Mouse (Mus musculus): Measurements from ENCODE around the gene Ptprb. TPM values are rescaled to one million over a fixed set of nuclear protein-coding genes. Genes with fewer than 3 reads are reported as not detected.

Gene Ptprb
- polyA plus RNA-seq, 1 experiment from 2014 or later: 1.6 TPM

DNA sequence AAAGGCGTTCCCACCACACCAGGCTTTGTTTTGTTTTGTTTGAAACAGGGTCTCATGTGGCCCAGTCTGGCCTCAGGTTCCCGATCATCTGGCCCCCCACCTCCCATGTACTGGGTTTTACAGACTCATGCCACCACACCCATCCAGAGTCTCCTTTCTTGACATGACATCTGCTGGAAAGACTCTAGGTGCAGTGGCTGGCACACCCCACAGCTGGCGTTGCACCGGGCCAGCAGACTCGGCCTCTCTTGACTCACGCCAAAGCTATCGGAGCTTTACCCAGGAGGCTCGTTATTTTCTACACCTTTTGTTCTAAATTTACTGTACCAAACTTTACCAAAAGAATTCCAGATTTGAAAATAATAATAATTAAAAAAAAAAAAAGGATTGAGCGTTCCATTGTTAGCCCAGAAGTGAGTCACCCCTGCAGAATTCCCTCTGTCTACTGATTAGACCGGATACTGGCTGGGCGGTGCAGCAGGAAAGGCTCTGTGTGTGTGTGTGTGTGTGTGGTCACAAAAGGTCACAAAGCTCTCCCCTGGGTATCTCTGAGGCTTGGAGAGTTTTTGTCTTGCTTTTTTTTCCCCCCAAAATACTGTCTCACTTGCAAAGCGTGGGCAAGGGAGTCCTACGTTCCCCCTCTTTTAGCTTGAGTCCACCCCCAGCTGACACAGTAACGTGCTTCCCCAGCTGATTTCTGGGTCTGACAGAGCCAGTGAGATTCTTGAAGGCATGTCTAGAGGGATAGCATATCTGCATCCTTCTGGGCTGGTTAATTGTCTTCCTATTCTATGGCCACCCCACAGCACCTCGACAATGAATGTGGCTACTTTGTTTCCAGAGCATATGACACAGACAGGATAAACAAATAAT is 8.5 kb upstream of the Ptprb start:
- no peaks in the 10 kb centered on the region for H3K9me3 ChIP-seq (replicated peaks)
- H3K9ac ChIP-seq: no peak overlapping the region
- no peaks in the 10 kb centered on the region for H3K36me3 ChIP-seq (replicated peaks)
- H3K27me3 ChIP-seq: no peaks in the 10 kb centered on the region
- H3K4me3 ChIP-seq (replicated peaks): no peak overlapping the region
- H3K27ac ChIP-seq (replicated peaks): no peak overlapping the region
- 0 out of 2 replicates have a peak, but pooled peaks cover 4% of the 10 kb centered on the region for H3K4me1 ChIP-seq (replicated peaks)
- ATAC-seq (ENCODE audit: insufficient read depth): peak; percentile 17; the same call in 1 of the 2 replicates
- H3K4me2 ChIP-seq: no peak overlapping the region
- 38% methylated on average over 15 of the region's 15 CpGs for WGBS (ENCODE audit: insufficient replicate concordance)

- peak; percentile 52 for ATAC-seq (ENCODE audit: insufficient read depth)
- 0 out of 2 replicates have a peak, but pooled peaks cover 4% of the 10 kb centered on the region for H3K4me1 ChIP-seq (replicated peaks)
Observed at GRCm38 (mm10) chr10:116267434-116267822, 7.9 kb upstream of the Ptprb start.

DNA sequence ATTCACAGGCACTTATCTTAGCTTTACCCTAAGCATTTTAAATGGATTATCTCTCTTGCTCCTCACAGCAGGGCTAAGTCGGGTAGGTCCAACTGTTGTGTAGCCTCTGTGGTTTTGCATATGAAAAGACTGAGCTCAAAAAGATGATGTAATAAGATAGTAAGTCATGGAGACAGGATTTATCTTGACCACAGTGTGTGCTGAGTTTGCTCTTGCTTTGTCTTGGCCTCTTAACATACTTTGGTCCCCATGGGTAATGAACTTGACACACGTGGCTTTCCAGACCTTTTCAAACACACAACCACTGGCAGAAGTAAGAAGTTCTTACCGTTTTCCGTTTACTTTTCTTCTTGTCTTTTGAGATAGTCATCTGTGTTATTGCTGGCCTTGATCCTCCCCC is 7.0 kb upstream of the Ptprb start:
- Histone ChIP-seq H3K27me3 (no peaks in the 10 kb centered on the region), H3K4me2 (no peak overlapping the region), H3K36me3 (replicated peaks) (no peaks in the 10 kb centered on the region), H3K9ac (no peak overlapping the region), H3K27ac (replicated peaks) (no peak overlapping the region), H3K9me3 (replicated peaks) (no peaks in the 10 kb centered on the region), H3K4me3 (replicated peaks) (no peak overlapping the region), H3K4me1 (replicated peaks) (0 out of 2 replicates have a peak, but pooled peaks cover 4% of the 10 kb centered on the region)
- no peak for ATAC-seq (ENCODE audit: insufficient read depth)
- 36% methylated on average over 4 of the region's 4 CpGs for WGBS (ENCODE audit: insufficient replicate concordance)

More at GRCm38 (mm10) chr10:116267434-116267822, 7.9 kb upstream of the Ptprb start:
- no peak overlapping the region for H3K27ac ChIP-seq (replicated peaks)
- no peak overlapping the region for H3K4me3 ChIP-seq (replicated peaks)
- H3K9ac ChIP-seq: no peak overlapping the region
- no peaks in the 10 kb centered on the region for H3K9me3 ChIP-seq (replicated peaks)
- no peaks in the 10 kb centered on the region for H3K36me3 ChIP-seq (replicated peaks)
- WGBS (ENCODE audit: insufficient replicate concordance): 48% methylated on average over 4 of the region's 4 CpGs
- H3K27me3 ChIP-seq: no peaks in the 10 kb centered on the region
- no peak overlapping the region for H3K4me2 ChIP-seq

GRCm38 (mm10) chr10:116270646-116271469 is 4.5 kb upstream of the Ptprb start:
- no peaks in the 10 kb centered on the region for H3K27me3 ChIP-seq

DNA sequence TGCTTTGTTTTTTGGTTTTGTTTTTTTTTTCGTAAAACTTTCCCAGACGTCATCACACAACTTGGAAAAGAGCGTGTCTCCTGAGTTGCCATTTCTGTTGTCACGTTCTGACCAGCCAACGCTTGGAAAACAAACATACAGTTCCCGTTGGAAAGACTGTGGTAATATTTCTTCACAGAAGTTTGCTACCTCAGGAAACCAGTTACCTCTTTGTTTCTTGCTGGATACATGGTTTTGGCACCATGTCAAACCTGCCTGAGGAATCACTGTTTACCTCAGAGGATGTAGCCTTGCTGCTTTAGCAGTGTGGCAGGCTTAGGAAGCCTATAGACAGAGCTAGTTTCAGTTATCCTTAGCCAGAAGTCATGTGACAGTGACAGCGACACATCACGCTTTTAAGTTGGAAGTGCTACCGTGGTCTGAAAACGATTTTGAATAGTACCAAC is 3.8 kb upstream of the Ptprb start:
- no peak overlapping the region for H3K27ac ChIP-seq (replicated peaks)
- H3K4me3 ChIP-seq (replicated peaks): no peak overlapping the region
- H3K9me3 ChIP-seq (replicated peaks): no peaks in the 10 kb centered on the region
- no peaks in the 10 kb centered on the region for H3K27me3 ChIP-seq
- no peak overlapping the region for H3K9ac ChIP-seq
- WGBS (ENCODE audit: insufficient replicate concordance): 61% methylated on average over 10 of the region's 10 CpGs
- 0 out of 2 replicates have a peak, but pooled peaks cover 4% of the 10 kb centered on the region for H3K4me1 ChIP-seq (replicated peaks)
- ATAC-seq (ENCODE audit: insufficient read depth): no peak
- no peaks in the 10 kb centered on the region for H3K36me3 ChIP-seq (replicated peaks)
- no peak overlapping the region for H3K4me2 ChIP-seq

More at GRCm38 (mm10) chr10:116270646-116271469, 4.5 kb upstream of the Ptprb start:
- 55% methylated on average over 12 of the region's 12 CpGs for WGBS (ENCODE audit: insufficient replicate concordance)
- no peaks in the 10 kb centered on the region for H3K9me3 ChIP-seq (replicated peaks)
- H3K4me1 ChIP-seq (replicated peaks): 0 out of 2 replicates have a peak, but pooled peaks cover 4% of the 10 kb centered on the region
- no peak overlapping the region for H3K27ac ChIP-seq (replicated peaks)
- no peak for ATAC-seq (ENCODE audit: insufficient read depth)
- no peak overlapping the region for H3K4me2 ChIP-seq
- H3K4me3 ChIP-seq (replicated peaks): no peak overlapping the region
- H3K9ac ChIP-seq: no peak overlapping the region
- no peaks in the 10 kb centered on the region for H3K36me3 ChIP-seq (replicated peaks)

DNA sequence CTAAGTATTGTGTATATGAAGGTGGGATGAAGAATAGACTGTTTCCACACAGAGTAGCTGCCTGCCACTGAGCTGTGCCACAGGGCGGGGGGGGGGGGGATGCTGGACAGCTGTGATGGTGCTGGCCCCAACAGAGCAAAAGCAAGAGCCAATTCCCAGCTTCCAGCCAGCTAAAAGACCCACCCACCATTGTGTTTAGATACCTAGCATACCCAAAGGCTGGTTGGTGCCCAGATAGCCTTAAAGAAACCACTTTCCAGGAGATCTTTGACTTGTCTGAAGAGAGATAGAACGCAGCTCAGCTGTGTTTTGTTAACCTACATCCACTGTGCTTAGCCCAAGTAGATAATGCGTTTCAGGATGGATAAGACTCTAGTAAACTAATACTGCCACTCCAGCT is 3.2 kb upstream of the Ptprb start:
- Histone ChIP-seq H3K27ac (replicated peaks) (no peak overlapping the region), H3K4me2 (no peak overlapping the region), H3K9me3 (replicated peaks) (no peaks in the 10 kb centered on the region), H3K9ac (no peak overlapping the region), H3K27me3 (no peaks in the 10 kb centered on the region), H3K4me3 (replicated peaks) (no peak overlapping the region), H3K4me1 (replicated peaks) (0 out of 2 replicates have a peak, but pooled peaks cover under 1% of the 10 kb centered on the region), H3K36me3 (replicated peaks) (no peaks in the 10 kb centered on the region)
- ATAC-seq (ENCODE audit: insufficient read depth): no peak
- 58% methylated on average over 3 of the region's 3 CpGs for WGBS (ENCODE audit: insufficient replicate concordance)

DNA sequence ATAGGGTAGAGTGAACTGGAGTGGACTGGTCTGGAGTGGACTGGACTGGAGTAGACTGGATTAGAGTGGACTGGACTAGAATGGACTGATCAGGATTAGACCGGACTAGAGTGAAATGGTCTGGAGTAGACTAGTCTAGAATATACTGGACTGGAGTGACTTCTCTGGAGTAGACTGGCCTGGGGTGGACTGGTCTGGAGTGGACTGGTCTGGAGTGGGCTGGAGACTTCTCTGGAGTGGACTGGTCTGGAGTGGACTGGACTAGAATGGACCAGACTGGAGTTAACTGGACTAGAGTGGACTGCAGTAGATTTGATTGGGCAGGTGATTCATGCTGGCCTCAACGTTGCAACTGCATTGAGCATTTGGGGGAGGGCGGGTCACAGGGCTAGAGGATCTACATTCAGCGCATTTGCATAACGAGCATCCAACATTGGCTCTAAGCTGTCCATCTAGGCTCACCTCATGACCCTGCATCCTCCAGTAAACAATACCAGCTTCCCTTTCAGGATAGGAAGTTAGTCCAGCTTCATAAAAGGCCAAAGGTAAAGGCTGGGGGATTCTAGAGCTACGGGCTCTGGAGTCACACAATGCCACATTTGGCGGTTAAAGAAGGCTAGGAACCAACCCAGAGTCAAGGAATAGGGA is 11.5 kb downstream of the Ptprb start:
- Histone ChIP-seq H3K4me2 (no peak overlapping the region), H3K4me3 (replicated peaks) (no peak overlapping the region), H3K9me3 (replicated peaks) (no peaks in the 10 kb centered on the region), H3K27ac (replicated peaks) (no peak overlapping the region), H3K9ac (no peak overlapping the region), H3K27me3 (no peaks in the 10 kb centered on the region; the same call in 1 of the 2 replicates), H3K4me1 (replicated peaks) (no peaks in the 10 kb centered on the region), H3K36me3 (replicated peaks) (no peaks in the 10 kb centered on the region)
- 73% methylated on average over 7 of the region's 7 CpGs for WGBS (ENCODE audit: insufficient replicate concordance)
- 0 out of 2 replicates have a peak, but pooled peaks have one; percentile 28 for ATAC-seq (ENCODE audit: insufficient read depth)

DNA sequence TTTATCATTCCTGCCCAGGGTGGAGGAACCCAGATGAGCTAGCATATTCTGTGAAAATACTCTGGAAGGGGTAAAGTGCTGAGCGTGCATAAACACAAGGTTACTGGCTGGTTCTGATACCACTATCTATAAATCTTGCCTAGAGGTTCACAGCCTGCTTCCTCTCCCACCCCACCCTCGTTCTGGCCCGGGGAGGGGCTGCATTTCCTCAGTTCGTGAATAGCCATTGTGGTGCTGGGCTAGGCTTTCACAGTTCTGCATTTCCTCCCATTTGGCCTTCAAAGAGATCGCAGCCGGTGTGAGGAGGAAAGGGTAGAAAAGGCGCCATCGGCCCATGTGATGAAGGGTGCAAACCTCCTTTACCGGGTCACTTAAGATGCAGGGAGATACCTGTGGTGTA is 12.8 kb downstream of the Ptprb start:
- Histone ChIP-seq H3K36me3 (replicated peaks) (no peaks in the 10 kb centered on the region), H3K27ac (replicated peaks) (no peak overlapping the region), H3K4me2 (no peak overlapping the region), H3K27me3 (no peaks in the 10 kb centered on the region; the same call in 1 of the 2 replicates), H3K9ac (no peak overlapping the region), H3K9me3 (replicated peaks) (no peaks in the 10 kb centered on the region), H3K4me3 (replicated peaks) (no peak overlapping the region), H3K4me1 (replicated peaks) (no peaks in the 10 kb centered on the region)
- WGBS (ENCODE audit: insufficient replicate concordance): 10% methylated on average over 9 of the region's 9 CpGs
- peak; percentile 37; the same call in 1 of the 2 replicates for ATAC-seq (ENCODE audit: insufficient read depth)

GRCm38 (mm10) chr10:116290483-116290882 is 15.2 kb downstream of the Ptprb start:
- no peak for ATAC-seq (ENCODE audit: insufficient read depth)
- WGBS (ENCODE audit: insufficient replicate concordance): 40% methylated on average over 4 of the region's 4 CpGs
- no peak overlapping the region for H3K4me2 ChIP-seq

GRCm38 (mm10) chr10:116291153-116291755 is 15.9 kb downstream of the Ptprb start:
- Histone ChIP-seq H3K4me1 (replicated peaks) (no peaks in the 10 kb centered on the region), H3K4me3 (replicated peaks) (no peak overlapping the region), H3K27ac (replicated peaks) (no peak overlapping the region), H3K36me3 (replicated peaks) (no peaks in the 10 kb centered on the region), H3K4me2 (no peak overlapping the region), H3K9ac (no peak overlapping the region), H3K9me3 (replicated peaks) (no peaks in the 10 kb centered on the region), H3K27me3 (no peaks in the 10 kb centered on the region; the same call in 1 of the 2 replicates)
- ATAC-seq (ENCODE audit: insufficient read depth): no peak
- 40% methylated on average over 8 of the region's 8 CpGs for WGBS (ENCODE audit: insufficient replicate concordance)

More at GRCm38 (mm10) chr10:116290483-116290882, 15.2 kb downstream of the Ptprb start:
- Histone ChIP-seq H3K27me3 (no peaks in the 10 kb centered on the region; the same call in 1 of the 2 replicates), H3K4me1 (replicated peaks) (no peaks in the 10 kb centered on the region), H3K9ac (no peak overlapping the region), H3K4me3 (replicated peaks) (no peak overlapping the region), H3K36me3 (replicated peaks) (no peaks in the 10 kb centered on the region), H3K27ac (replicated peaks) (no peak overlapping the region), H3K9me3 (replicated peaks) (no peaks in the 10 kb centered on the region)
